ENCODE assay signal across 20 mouse cellular contexts in genomic region chr1:185420776-185421175, GRCm38 (mm10). TPM values are rescaled to one million over a fixed set of nuclear protein-coding genes. Genes with fewer than 3 reads are reported as not detected.
DNase-seq lines count a peak whose midpoint lies in the region; ATAC-seq and TF ChIP-seq lines count a peak whose summit lies in the region.
"Had no signal": no experiment of that assay in that cellular context is flagged by ENCODE, and none has a peak within 500 bp of the region (broad histone marks: within the 10 kb centered on the region; RNA-seq: fewer than 3 reads in every experiment).

No protein-coding gene starts in this region.

- no peaks in the 10 kb centered on the region; the same call in 1 of the 2 replicates for H3K4me1 ChIP-seq in liver, postnatal 0 days (ENCODE audit: insufficient read depth)
- H3K4me1 ChIP-seq in liver, embryonic 13.5 days (replicated peaks), result peaks cover 25% of the 10 kb centered on the region
- no peaks in the 10 kb centered on the region for H3K4me1 ChIP-seq in stomach, postnatal 0 days (replicated peaks; ENCODE audit: control insufficient read depth, insufficient read depth)
- H3K4me1 ChIP-seq: embryonic facial prominence, embryonic 12.5 days; forebrain, embryonic 15.5 days; heart, embryonic 10.5 days; heart, embryonic 15.5 days; hindbrain, embryonic 10.5 days; hindbrain, embryonic 15.5 days had no signal

- no peak overlapping the region for H3K4me3 ChIP-seq in liver, postnatal 0 days (ENCODE audit: low read depth, low read length)
- H3K4me3 ChIP-seq in liver, embryonic 13.5 days (replicated peaks), result no peak overlapping the region
- H3K4me3 ChIP-seq in stomach, postnatal 0 days (ENCODE audit: low read depth, low read length), result no peak overlapping the region
- H3K4me3 ChIP-seq: embryonic facial prominence, embryonic 12.5 days; forebrain, embryonic 15.5 days; heart, embryonic 10.5 days; heart, embryonic 15.5 days; hindbrain, embryonic 10.5 days; hindbrain, embryonic 15.5 days had no signal

- TF ChIP-seq CTCF in liver, postnatal 0 days (IDR thresholded peaks at IDR 0.05; ENCODE audit: low read depth), result no peak
- TF ChIP-seq CTCF in stomach, postnatal 0 days (IDR thresholded peaks at IDR 0.05; ENCODE audit: low read depth), result no peak

- ATAC-seq in liver, postnatal 0 days, result no peak
- peak; percentile 66; the same call in 1 of the 2 replicates for ATAC-seq in liver, embryonic 13.5 days (ENCODE audit: low read depth)
- peak; percentile 38; the same call in 1 of the 2 replicates for ATAC-seq in stomach, postnatal 0 days (ENCODE audit: low FRiP score, low TSS enrichment)
- ATAC-seq: forebrain, embryonic 15.5 days had no signal

- peaks cover 68% of the 10 kb centered on the region for H3K36me3 ChIP-seq in liver, postnatal 0 days (replicated peaks; ENCODE audit: insufficient read depth, low read length)
- peaks cover 83% of the 10 kb centered on the region for H3K36me3 ChIP-seq in liver, embryonic 13.5 days
- H3K36me3 ChIP-seq in stomach, postnatal 0 days (ENCODE audit: control insufficient read depth, insufficient read depth, low read length), result peaks cover 38% of the 10 kb centered on the region

- H3K27me3 ChIP-seq in liver, postnatal 0 days (ENCODE audit: insufficient read depth, low read length), result no peaks in the 10 kb centered on the region
- H3K27me3 ChIP-seq in liver, embryonic 13.5 days, result no peaks in the 10 kb centered on the region
- no peaks in the 10 kb centered on the region for H3K27me3 ChIP-seq in stomach, postnatal 0 days (ENCODE audit: control insufficient read depth, insufficient read depth, low read length)
- H3K27me3 ChIP-seq: embryonic facial prominence, embryonic 12.5 days; forebrain, embryonic 15.5 days; heart, embryonic 15.5 days; hindbrain, embryonic 15.5 days had no signal

- no peak overlapping the region for H3K9ac ChIP-seq in liver, postnatal 0 days (replicated peaks)
- H3K9ac ChIP-seq in liver, embryonic 13.5 days, result peak overlapping the region; percentile 46; the same call in 1 of the 2 replicates
- no peak overlapping the region for H3K9ac ChIP-seq in stomach, postnatal 0 days (ENCODE audit: low read length)
- H3K9ac ChIP-seq: embryonic facial prominence, embryonic 12.5 days; forebrain, embryonic 15.5 days; heart, embryonic 15.5 days; hindbrain, embryonic 15.5 days had no signal

- no peak overlapping the region for H3K27ac ChIP-seq in liver, postnatal 0 days (ENCODE audit: low read depth)
- peak overlapping the region; percentile 62 for H3K27ac ChIP-seq in liver, embryonic 13.5 days
- H3K27ac ChIP-seq in stomach, postnatal 0 days (replicated peaks), result no peak overlapping the region
- H3K27ac ChIP-seq: embryonic facial prominence, embryonic 12.5 days; forebrain, embryonic 15.5 days; heart, embryonic 10.5 days; heart, embryonic 15.5 days; hindbrain, embryonic 10.5 days; hindbrain, embryonic 15.5 days had no signal

- WGBS in liver, postnatal 0 days (ENCODE audit: insufficient replicate concordance), result 73% methylated on average over 6 of the region's 6 CpGs
- 61% methylated on average over 6 of the region's 6 CpGs for WGBS in liver, embryonic 13.5 days (ENCODE audit: insufficient replicate concordance)
- WGBS in stomach, postnatal 0 days, result 90% methylated on average over 6 of the region's 6 CpGs

- TF ChIP-seq EP300 in liver, postnatal 0 days (IDR thresholded peaks at IDR 0.05; ENCODE audit: low read depth), result no peak
- TF ChIP-seq EP300 in stomach, postnatal 0 days (optimal IDR thresholded peaks at IDR 0.05), result no peak

- H3K9me3 ChIP-seq in liver, postnatal 0 days (ENCODE audit: low read length), result no peaks in the 10 kb centered on the region
- no peaks in the 10 kb centered on the region for H3K9me3 ChIP-seq in liver, embryonic 13.5 days (replicated peaks)
- H3K9me3 ChIP-seq in stomach, postnatal 0 days (ENCODE audit: control insufficient read depth, low read length), result no peaks in the 10 kb centered on the region
- H3K9me3 ChIP-seq: embryonic facial prominence, embryonic 12.5 days; forebrain, embryonic 15.5 days; heart, embryonic 10.5 days; heart, embryonic 15.5 days; hindbrain, embryonic 10.5 days; hindbrain, embryonic 15.5 days had no signal

- H3K4me2 ChIP-seq in liver, postnatal 0 days (ENCODE audit: low read depth, low read length), result no peak overlapping the region
- no peak overlapping the region for H3K4me2 ChIP-seq in liver, embryonic 13.5 days
- no peak overlapping the region for H3K4me2 ChIP-seq in stomach, postnatal 0 days (replicated peaks; ENCODE audit: low read depth)
- H3K4me2 ChIP-seq: embryonic facial prominence, embryonic 12.5 days; forebrain, embryonic 15.5 days; heart, embryonic 15.5 days; hindbrain, embryonic 15.5 days had no signal

- DNase-seq in liver, result peak; percentile 32
- DNase-seq in liver, postnatal 0 days, result no peak
- no peak for DNase-seq in liver, embryonic 13.5 days
- DNase-seq in stomach, postnatal 0 days (ENCODE audit: low spot score), result no peak
- DNase-seq in gastrocnemius, adult 18-20 months (ENCODE audit: low spot score), result no peak
- DNase-seq in cerebellum, adult 8-10 months, result no peak
- DNase-seq: adrenal gland, adult 2 months; adrenal gland, postnatal 25 days; cerebellum, adult 11 months; cerebellum, adult 9-10 months; cerebellum, postnatal 25 days; gastrocnemius, postnatal 10 days; heart, adult 18-20 months; heart, postnatal 14 days had no signal

RNA-seq across cellular contexts. Expression of gene Slc30a10, which starts 33.9 kb away (rescaled TPM):
- 8.0 and 9.1 TPM in 2 replicates for polyA plus RNA-seq in liver, postnatal 0 days (2015; fragmentation: Nextera tagmentation; extraction: Ambion mirVana)
- 10.4 and 12.5 TPM in 2 replicates for polyA plus RNA-seq in liver, embryonic 13.5 days (2015; fragmentation: Nextera tagmentation; extraction: Ambion mirVana)
- 0.01 and 0.06 TPM in 2 replicates for polyA plus RNA-seq in stomach, postnatal 0 days (2015; fragmentation: Nextera tagmentation; extraction: Ambion mirVana)
- under 1 TPM in 1 of 2 experiments, not detected in 1; 0.05 TPM for total RNA-seq in gastrocnemius, adult 18-20 months (2021)
- total RNA-seq: adrenal gland, postnatal 25 days; heart, adult 18-20 months; heart, postnatal 14 days had no signal
- polyA plus RNA-seq: adrenal gland, adult 2 months had no signal

RNA-seq across cellular contexts. Expression of gene Eprs, which starts 57.9 kb away (rescaled TPM):
- 47.4 and 55.4 TPM in 2 replicates for polyA plus RNA-seq in liver, postnatal 0 days (2015; fragmentation: Nextera tagmentation; extraction: Ambion mirVana)
- 113 and 130 TPM in 2 replicates for polyA plus RNA-seq in liver, embryonic 13.5 days (2015; fragmentation: Nextera tagmentation; extraction: Ambion mirVana)
- 58.0 and 68.5 TPM in 2 replicates for polyA plus RNA-seq in stomach, postnatal 0 days (2015; fragmentation: Nextera tagmentation; extraction: Ambion mirVana)
- total RNA-seq in gastrocnemius, adult 18-20 months (2021), result 100 to 1,000 TPM; 130 to 135 TPM
